Mouse (Mus musculus) c-Kit-positive CD71-positive TER-119-negative erythroid progenitor cells, embryonic 14.5 days (primary cell): ENCODE results near the gene Dpp9.
A peak's percentile ranks its signal among the peaks of the same experiment; 100 is the strongest.

Experiments used
- DNase-seq: peaks from one replicate; pipeline ENCODE4 v3.0.0-alpha.2; 2013; ENCODE audit warnings: low read depth

Gene Dpp9

DNA sequence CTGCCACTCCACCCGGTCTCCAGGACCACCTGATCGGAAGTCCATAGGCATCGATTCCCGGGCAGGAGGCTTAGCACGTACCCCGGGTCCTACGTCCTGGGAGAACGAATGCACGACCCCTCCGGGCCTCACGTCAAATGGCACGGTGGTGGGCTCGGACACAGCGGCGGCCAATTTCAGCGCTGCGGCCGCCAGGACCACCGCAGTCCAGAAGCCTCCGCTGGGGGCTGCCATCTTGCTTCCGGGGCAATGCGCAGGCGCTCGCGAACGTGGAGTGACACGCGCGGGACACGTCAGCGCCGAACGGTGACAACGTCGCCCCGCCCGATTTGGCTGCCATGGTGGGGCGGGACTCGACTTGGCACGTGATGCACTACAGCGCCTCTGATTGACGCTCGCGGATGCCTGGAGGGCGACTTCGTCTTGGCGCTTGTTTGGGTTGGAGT lies 35.0 kb downstream of the Dpp9 start, which contains the start of gene Mydgf:
Gene Mydgf, minus strand, starts transcription at position 263 of the 446 bp plus-strand sequence.
- DNase-seq, result peak; percentile 90

DNA sequence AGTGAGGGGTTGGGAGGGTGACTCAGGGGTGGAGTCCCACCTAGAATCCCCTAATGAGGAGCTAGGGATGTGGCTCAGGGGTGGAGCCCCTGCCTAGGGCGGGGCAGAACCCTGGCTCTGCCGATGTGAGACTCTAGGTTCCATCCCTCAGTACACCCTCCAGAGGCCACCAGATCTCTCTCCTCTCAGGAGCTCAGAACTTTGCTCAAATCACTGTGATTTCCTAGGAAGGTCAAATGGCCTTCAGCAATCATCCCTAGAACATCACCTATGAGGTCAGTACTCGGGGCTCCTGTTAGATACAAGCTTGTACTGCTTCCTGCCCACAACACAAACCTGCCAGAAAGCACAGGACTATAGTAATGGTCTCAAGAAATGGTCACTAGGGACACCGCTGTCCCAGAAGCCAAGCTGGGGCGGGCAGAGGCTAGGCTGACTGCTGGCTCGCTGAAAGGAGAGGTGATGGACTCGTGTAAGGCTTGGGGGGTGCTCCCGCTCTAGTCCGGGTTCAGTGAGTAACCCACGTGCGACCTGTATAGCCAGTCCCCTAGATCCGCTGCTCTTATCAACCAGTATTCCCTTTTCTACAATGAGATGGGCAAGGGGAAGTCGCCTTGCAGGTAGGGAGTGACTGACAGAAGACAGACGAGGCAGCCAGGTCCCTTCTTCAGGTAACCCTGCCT lies 35.6 kb downstream of the Dpp9 start:
- DNase-seq, result no peak

DNA sequence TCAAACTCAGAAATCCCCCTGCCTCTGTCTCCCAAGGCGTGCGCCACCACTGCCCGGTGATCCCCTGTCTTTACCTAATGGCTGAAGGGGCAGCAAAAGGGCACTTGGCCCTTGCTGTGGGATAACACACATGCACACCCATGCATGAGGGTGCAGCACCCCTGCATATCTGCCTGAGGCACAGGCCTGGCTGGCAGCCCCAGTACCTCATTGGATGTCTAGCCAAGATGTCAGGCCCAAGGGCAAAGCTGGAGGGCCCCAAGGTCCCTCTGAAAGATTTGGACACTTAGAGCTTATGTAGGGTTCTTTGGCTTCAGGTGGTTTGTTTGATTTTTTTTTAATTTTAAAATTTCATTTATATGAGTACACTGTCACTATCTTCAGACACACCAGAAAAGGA lies 43.3 kb downstream of the Dpp9 start:
- no peak for DNase-seq

DNA sequence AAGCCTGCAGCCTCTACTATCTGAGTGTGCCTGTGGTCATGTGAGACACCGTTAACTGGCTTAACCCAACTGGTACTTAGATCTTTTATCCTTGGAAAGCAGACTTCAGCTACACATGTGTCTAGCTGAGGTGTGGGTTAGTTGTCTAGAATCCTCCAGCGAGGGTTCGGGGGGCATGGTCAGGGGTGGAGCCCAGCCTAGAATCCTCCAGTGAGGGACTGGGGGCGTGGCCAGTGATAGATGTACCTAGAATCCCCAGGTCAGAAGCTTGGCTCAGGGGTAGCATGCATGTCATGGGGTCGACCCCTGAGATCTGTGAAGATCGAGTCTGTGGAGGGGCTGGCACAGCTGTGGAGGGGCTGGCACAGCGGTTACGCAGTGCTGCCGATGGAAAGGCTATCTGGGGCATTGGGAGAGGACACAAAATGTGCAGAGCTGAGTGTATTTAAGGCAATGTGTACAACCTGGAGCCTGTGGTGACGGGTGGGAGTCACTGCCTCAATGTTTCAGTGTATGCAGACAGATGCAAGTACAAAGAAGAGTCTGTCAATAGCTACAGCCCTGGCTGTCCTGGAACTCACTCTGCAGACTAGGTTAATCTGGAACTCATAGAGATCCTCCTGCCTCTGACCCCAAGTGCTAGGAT lies 45.2 kb downstream of the Dpp9 start:
- DNase-seq, result no peak

DNA sequence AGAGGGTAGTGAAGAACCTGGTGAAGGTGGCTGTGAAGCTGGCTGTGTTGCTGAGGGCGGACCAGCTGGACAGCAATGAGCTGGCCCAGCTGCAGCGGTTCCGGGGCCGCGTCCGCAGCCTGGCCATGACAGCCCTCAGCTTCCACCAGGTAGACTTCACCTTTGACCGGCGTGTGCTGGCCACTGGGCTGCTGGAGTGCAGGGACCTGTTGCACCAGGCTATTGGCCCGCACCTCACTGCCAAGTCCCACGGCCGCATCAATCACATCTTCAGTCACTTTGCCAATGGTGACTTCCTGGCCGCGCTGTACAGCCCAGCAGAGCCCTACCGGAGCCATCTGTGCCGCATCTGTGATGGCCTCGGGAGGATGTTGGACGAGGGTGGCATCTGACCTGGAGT lies 46.8 kb downstream of the Dpp9 start:
- no peak for DNase-seq

DNA sequence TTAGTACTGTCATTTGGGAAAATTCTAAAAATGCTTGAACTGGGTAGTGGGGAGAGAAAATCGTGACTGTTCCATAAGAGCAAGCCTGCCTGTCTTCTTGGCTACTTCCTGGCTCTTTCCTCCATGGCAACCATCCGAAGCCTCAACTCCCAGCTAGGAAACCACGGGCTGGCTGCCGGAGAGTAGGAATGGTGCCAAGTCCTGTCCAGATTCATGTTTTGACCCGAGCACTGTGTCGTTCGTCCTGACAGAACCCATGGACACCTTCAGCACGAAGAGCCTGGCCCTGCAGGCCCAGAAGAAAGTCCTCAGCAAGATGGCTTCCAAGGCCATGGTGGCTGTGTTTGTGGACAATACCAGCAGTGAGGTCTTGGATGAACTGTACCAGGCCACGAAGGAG lies 47.2 kb downstream of the Dpp9 start:
- DNase-seq, result no peak

DNA sequence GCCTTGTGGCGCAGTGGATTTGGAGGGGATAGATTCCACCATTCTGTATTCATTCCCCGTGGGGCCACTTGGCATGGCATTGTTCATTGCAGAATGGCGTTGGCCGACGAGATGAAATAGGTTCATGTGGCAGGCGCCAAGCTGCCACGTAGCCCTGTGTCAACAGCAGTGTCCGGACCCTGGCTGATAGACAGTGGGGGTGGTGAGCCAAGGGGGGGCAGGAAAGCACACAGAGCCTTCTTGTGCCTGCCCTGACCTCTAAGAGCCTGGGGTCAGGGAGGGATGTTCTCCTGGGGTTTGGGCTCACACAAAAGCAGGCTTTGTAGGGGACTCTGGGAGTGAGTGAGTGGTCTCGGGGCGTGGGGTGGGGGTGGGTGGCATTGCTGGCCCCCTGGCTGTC lies 48.1 kb downstream of the Dpp9 start:
- DNase-seq, result no peak

DNA sequence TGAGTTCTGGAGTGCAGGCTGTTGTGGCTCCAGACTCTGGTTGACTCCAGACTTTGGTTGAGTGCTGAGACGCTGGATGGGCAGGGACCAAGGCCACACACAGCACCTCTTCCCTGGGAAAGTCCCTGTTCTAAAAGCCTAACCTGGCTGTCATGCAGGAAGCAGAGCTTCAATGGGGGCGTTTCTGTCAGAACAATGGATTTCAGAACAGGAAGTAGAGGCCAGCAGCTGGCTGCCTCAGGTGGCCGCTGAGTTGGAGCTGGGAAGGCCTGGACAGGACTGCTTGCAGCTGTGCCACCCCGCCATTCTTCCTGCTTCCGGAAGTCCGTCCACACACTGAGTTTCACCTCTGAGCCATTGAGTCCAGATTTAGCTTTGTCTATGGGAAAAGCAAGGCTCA lies 48.9 kb downstream of the Dpp9 start:
- DNase-seq, result no peak

DNA sequence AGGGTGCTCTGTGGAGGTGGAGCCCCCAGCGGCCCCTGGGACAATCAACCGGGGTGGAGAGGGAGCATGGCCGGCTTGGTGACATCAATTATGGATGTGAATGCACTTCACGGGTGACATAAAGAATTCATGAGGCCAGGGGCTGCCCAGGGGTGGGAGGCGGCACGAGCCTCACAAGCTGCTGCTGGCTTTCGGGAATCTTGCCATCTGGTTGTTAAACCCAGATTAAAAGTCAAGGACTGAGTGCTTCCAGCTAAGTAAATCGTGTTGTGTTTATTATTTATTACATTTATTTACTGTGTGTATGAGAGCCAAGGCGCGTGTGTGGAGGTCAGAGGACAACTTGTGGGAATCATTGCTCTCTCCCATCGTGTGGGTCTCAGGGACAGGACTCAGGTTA lies 53.0 kb downstream of the Dpp9 start:
- no peak for DNase-seq

DNA sequence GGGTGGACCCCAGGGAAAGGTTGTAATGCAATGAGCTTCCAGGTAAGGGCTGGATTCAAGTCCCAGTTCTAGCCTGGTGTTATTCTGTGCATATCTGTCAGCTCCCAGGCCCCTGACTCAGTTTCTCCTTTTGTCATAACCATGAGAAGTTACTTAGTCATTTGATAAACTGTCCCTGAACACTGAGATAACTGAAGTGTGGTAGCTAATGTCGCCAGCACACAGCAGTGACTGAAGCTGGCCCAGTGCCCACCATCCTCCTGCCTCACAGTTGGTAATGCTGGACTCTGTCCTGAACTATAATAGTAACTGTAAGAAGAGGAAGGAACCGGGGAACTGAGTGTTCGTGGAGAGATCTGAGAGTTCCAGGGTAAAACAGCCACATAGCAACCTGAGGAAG lies 54.2 kb downstream of the Dpp9 start:
- no peak for DNase-seq

DNA sequence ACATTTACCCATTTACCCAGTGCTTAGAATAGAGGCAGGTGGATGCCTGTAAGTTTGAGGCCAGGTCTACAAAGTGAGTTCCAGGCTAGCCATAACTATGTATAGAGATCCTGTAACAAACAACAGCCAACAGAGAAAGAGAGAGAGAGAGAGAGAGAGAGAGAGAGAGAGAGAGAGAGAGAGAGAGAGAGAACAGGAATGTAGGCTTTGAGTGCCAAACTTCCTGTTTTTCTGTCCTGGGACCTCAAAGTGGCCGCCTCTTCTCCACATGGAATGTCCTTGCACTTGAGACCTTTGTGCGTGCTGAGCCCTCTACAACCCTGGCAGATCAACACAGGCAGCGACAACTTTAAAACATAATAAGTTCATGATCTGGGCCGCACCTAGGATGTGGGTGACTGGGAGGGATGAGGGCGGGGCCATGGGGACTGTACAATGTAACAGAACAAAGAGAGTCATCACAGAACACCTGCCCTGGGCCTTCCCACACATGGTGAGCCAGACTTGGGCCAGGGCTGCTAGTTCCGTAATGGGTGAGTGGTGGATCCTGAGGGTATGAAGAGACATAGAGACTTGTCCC lies 55.1 kb downstream of the Dpp9 start:
- DNase-seq, result no peak

DNA sequence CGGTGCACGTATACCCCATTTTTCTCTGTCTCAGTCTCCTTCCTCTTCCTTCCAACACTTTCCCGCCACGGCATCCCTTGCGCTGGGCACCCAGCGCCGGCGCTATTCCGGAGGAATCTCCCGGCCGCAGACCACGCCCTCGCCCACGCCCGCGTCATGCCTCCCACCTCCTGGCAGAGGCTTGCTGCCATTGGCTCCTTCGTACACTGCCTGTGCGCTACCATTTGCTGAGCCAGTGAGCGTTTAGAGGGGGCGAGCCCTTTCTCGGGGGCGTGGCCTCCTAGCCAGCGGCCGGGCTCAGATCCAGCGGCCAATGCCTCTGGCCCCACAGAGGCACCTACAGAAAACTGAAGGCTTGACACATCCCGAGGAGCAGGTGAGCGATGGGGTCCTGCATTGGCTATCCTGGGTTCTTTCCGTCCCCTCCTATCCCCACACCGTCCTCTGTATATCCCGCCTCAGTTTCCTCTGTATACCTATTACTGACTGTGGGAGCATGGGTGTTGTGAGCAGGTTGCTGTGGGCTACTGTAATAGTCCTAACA lies 56.4 kb downstream of the Dpp9 start, which contains the start of gene Tnfaip8l1:
Gene Tnfaip8l1, plus strand, starts transcription at position 247 of the 544 bp plus-strand sequence.
- peak; percentile 85 for DNase-seq

DNA sequence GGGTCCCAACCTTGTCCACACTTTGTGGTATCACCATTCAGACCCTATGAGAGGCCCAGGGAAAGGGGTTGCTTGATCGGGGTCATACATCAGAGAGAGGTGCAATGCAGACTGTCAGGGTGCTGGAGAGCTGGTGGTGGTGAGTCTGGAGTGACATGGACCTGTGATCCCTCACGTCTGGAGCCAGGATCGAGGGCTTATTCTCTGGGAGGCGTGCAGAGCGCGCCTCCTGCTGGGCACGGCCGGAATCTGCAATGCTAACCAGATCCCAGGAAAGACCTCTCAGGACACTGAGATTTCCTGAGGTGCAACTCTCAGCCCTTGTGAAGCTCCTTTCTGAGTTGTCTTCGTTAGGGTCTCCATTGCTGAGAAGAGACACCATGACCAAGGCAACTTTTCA lies 59.0 kb downstream of the Dpp9 start:
- DNase-seq, result no peak

DNA sequence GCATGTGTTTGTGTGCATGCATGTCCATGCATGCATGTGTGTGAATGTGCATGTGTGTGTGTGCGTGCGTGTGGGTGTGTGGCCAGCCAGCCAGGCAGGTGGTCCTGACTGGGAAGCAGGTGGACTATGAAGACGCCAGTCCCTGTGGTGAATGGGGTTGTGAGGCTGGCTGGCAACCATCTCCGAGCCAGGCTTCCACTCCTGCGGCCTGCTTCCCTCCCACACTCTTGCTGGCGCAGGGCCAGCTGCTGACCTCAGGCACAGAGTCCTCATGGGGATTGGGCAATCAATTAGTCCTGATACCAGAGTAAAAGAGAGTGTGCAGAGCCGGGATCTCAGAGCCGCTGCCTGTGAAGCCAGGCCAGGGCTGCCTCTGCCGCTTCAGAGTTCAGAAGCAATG lies 65.1 kb downstream of the Dpp9 start:
- no peak for DNase-seq

DNA sequence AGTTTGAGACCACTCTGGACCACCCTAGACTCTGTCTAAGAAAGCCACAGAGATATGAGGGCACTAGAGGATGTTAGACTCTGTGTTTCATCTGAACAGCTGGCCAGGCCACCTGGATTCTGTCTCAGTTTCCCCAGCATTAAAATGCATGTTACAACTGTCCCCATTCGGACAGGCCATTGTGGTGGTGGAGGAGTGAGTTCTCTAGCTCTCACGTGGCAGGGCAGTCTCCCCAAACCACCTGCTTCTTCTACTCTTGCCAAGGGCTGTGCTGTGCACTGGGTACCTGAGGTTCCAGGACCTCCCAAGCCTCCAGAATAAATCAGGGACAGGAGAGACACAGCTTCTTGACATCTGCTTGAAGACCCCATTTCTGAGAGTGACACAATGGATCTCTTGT lies 68.8 kb downstream of the Dpp9 start:
- no peak for DNase-seq

DNA sequence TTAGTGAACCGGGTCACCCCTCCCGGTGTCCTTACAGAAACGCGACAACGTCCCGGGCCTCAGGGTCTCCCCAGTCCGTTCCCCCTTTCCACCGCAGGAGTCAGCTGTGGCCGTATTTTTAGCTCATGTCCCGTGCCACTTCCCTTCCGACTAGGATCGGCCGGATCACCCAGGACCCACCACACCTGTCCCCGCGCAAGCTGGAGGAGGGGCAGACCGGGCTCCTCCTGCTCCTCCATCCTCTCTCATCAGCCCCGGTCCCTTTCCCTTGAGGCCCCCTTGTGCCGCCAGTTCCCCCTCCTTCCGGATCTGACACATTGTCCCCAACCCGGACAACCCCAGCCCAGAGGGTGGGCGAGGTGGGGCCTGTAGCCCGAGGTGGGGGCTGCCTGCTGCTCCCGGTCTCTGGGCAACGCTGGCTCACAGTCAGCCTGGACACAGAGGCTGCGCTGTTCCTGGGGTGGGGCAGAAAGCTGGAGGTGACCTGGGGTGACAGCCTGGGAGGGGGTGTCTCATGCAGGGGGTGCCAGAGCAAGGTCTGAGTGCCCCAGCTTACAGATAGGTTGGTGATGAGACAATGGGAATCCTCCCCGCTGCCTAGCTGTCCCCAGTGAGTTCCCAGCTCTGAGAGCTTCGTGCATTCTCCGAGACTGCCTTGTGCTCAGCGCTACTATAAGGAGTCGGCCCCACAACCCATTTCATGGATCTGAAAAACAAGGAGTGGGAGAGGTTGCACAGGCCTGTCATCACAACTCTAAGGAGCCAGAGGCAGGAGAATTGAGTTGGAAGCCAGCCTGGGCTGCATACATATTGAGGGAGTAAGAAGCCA lies 69.7 kb downstream of the Dpp9 start:
- no peak for DNase-seq

DNA sequence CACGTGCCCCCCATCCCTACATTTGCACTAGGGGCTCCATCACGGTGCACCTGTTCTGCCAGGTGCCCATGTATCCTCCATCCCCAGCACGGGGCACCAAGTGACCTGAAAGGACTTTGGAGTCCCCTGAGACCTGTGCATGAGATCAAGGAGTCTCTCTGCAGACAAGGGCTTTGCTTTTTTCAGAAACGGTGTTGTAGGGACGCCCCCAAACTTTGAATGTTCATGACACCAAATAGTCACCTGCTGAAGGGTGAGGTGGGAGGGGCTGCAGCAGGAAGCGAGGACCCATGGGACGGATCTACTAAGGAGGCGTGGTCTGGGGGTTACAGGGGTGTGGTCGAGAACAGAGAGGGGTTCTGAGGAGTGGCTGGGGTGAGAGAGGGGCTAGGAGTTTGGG lies 70.4 kb downstream of the Dpp9 start:
- DNase-seq, result no peak

DNA sequence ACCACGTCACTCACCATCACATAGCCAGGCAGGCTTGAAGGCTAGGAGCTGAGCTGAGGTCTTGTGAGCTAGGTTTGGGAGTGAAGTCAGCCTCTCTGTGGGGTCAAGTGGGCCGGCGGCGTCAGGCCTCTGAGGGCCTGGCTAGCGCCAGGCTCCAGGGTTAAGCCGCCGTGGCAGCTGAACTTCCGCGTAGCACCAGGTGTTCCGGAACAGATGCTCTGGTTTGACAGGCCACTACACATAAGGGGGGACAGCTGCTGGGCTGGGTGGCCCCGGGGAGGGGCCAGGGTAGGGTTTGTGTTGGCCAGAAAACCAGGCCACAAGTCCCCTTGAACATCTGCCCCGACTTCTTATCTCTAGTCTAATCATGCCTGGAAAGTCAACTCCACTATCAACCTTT lies 71.3 kb downstream of the Dpp9 start:
- no peak for DNase-seq

DNA sequence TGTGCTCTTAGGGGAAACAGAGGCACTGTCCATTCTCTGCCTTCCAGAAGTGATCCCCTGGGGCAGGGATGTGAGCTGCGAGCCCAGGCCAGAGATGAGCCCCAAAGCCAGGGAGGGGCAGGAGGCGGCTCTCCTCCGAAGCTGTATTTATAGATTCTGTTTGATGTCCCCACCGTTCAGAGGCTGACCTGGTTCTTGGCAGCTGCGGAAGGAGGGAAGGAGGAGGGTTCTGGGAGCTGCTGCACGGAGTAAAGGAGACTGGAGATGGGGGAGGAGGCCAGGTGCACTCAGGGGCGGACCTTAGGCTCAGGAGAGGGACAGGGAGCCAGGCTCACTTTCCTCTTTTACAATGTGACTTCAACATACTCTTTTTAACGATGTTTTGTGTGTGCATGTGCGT lies 72.6 kb downstream of the Dpp9 start:
- no peak for DNase-seq

DNA sequence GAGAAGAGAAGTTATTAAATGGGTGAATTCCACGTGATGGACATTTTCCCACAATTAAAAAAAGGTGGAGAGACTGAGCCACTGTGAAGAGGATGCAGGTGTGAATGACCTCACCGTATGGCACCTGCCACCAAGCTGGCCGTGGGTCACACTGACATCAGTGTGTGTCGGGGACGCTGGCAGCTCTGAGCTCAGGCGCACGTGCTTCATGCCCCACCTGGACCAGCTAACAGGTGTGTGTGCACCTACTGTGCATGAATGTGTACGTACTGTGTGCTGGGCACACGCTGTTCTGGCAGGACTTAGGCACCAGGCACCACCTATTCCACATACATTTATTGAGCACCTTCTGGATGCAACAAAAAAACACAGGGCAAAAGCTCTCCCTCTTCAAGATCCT lies 74.2 kb downstream of the Dpp9 start:
- DNase-seq, result no peak

DNA sequence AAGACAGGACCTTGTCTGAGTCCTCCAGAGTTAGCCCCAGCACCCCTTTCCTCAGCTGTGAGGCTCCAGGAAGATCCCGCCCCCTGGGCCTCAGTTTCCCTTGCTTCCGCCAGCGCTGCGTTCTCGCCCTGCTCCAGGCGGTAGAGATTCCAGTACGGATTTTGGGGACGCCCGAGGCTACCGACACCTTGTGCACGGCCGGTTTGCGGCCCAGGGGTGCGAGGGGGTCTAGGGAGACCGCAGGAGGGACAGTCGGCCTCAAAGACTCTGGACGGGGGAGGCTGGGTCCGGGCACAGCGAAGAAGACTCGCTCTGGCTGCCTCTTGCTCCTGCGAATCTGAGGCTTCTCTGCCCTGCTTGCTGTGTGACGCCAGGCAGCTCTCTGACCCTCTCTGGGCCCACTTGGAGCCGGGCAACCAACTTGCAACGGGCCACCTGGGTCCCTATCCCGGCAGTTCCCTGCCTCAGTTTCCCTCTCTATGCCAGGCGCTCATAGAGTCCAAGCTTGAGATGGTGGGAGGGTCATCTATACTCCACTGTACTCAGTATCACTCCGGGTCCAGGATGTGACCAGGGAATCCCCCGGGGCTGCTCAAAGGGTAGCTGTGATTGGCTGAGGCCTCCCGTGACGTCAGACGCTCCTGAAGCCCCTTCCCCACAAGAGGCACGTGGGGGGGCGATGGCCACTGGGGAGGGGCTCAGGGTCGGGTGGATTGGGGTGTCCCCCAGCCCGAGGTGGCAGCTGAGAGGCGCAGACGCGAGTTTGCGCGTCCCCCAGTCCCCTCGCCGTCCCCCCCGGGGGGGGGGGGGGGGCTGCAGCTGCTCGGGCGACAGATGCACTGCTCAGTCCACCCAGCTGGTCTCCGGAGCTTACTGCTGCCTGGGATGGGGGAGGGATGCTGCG lies 76.8 kb downstream of the Dpp9 start:
- DNase-seq, result no peak
